Mouse (Mus musculus): ENCODE data around the gene Snx11. TPM values are rescaled to one million over a fixed set of nuclear protein-coding genes. Genes with fewer than 3 reads are reported as not detected.
"Not testable (repeated sequence)": the region's sequence is repeated elsewhere in the genome, so short reads cannot be mapped to it uniquely, and the experiment has no call there.

Gene Snx11
- polyA plus RNA-seq (2017; shearing (Covaris generic)), result 10 to 100 TPM; 15.4 to 21.8 TPM

DNA sequence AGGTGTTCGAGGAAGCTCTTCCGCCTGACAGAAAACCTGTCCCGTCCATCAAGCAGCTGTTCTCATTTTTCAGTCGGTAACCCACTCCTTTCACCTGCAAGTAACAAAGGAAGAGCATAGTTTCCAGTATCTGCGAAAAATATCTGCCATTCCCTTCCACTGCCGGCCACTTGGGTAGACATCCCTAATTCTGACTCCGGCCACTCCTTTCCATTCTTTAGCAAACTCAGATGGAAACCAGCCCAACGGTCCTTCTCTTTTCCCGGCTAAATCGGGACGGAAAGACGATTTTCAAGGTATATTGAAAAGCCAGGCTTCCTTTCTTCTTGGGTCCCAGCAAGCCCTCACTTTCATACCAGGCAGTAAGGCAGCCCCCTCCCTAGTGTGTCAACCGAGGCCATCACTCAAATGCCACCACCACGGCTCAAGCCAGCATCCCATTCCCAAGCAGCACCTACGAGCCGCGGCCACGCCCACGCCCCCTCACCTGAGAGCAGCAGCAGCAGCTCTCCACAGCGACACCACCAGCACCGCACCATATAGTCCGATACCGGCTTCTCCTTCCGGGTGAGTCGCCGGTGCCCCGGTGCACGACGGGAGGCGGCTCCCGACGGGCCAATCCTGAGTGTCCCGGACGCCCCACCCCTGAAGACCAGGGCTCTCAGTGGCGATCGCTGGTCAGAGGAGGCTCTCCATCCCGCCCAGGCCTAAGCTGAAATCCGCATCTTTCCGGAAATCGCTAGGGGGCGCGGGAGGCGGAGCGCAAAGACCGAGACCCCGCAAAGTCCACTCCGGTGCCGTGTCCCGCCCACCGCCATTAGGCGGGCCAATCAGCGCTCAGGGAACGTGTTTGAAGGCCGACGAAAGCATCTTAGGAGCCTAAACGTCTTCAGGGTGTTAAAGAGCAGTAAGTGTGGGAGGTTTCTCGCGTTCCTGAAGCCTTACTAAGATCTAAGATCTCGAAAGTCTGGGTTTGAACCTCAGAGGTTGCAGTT is at the start of gene Snx11:
Snx11 (minus strand) TSS at position 592 of the 995 bp plus-strand sequence.
- ATAC-seq, result peak; percentile 95

DNA sequence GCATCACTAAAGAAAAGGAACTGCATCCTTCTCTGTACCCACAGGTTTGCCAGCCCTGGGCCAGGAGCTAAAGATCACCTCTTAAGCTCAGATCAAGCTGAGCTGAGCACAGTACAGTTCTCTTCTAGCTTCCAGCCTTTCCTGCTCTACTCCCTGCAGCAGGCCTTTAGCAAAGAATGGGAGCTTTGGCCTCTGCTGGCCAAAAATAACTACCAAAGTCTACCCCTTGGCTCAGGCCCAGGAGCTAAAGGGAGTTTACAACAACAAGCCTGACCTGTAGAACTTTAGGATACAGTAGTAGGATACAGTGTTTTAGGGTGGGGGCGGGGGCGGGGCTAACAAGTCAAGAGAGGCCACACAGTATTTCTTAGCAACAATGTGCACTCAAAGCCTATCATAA is 49.1 kb upstream of the Snx11 start:
- ATAC-seq, result no peak

DNA sequence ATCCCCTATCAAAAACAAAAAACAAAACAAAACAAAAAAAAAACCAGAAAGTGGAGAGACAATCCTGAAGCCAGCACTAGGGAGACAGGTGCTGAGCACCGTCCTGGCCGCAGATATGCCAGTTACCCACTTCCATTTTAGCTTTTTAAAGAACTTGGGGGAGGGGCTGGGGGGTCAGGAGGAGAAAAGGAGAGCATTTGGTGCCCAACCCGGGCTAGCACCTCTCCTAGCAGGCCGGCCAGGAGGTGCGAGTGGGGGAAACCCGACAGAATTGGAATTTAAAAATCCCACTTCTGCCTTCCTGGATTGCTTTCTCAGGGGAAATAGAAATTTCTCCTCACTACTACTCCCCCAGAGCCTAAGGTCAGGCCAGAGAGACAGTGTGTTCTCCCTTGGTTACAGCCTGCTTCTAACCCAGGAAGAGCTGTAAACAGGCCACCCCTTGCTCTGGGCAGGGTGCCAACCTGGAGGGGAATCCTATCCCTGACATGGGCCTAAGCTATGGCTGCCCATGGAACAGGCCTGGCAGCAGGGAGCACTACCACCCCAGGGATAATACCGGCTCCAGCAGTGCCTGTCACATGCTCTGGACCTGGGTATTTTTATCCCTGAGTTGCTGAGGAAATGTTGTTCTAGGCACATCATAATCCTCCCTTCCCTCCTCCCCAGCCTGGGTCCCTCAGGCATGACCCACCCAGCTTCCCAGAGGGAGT is 47.6 kb upstream of the Snx11 start:
- no peak for ATAC-seq

DNA sequence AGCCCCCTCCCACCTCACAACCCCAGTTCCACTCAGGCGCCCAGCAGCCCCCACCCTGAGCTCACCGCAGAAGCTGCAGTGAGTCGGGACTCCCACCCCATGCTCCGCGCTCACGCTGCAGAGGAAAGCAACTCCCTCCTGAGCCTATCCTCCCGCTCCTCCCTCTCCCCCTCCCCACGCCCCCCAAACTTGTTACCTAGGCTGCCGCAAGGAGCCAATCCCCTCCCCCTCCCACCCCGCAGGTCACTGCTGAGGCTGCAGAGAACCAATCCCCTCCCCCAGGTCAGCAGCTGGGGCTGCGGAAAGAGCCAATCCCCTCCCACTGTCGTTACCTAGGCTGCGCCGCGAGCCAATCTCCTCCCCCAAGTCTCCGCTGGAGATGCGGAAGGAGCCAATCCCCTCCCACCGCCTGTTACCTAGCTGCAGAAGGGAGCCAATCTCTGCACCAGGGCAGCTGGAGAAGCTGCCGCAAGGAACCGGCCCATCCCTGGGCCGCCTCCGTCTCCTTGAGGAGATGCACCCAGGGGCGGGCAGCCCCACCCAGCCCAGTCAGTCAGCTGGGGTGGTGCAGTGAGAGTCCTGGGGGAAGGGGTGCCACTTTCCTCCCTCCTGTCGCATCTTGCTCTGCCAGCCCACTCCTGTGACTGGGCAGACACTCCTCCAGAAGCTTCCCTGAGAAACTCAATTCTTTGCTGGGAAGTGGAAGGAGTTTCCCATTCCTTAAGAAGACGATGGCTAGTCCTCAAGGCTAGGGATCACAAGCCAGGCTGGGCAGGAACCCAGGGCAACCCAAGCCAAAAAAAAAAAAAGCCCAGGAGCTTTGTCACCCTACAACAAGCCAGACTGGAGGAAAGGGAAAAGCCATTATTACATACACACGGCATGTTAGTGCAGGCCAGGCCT is 46.8 kb upstream of the Snx11 start:
- ATAC-seq, result peak; percentile 97

DNA sequence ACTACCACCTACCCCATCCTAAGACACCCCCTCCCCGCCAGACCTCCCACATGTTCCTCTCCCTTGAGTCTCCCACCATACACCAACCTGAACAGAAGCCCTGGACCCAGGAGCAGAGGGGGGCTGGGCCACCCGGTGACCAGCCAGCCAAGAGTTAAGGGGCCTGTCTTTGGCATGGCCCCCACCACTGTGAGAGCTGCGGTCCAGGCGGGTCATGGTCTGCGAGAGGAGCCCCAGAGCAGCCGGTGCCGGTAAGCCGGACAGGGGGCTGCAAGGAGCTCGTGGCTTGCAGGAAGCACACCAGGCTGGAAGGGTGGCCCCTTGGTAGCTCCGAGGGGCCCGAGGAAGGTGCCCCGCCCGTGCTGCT is 46.1 kb upstream of the Snx11 start:
- no peak for ATAC-seq

DNA sequence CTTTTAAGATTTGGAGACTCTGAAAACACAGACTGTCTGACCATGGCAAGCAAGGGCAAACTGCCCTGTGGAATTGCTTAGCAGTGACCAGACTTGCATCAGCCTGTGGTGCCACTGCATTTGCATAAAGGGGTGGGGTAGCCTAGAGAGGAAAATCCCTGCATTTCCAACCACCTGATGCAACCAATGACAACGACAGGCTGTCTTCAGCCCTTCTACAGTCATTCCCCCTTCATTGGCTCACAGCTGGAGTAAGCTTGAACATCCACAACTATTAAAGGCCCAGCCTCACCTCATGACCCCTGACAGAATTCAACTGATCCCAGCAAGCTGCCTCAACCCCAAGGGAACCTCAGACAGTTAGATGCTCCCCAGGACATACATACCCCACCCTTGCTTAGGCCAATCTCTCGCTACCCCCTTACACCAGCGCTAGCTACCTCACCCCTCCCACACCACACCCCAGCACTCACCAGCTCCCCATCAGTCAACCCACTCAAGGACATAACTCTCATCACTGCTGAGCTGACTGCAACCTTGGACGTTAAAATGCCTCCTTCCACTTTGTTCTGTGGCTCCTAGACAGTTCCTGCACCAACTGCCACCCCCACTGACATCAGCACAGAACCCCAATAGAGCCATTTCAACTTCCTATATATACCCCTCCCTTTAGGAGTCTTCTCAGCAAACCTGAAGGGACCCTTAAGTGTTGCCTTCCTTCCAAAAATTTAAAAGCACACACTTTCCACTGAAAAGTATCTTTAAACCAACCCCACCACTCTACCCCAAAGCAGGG is 45.5 kb upstream of the Snx11 start:
- no peak for ATAC-seq

DNA sequence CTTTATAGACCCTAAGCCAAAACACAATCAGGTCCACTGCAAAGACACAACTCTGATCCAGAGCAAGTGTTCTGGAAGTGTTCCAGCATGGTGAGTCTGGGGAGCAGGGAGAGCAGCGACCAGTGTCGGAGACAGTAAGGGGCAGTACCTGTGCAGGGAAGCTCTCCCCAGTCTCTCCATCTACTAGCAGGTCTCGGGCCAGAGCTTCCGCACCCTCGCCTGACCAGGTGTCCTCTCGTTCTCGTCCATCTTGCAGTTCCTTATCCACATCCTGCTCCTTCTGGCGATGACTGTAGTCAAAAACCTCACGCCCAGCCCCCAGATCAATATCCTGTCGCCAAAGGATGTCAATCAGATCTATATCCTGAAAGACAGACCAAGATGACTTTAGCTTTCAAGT is 44.6 kb upstream of the Snx11 start:
- ATAC-seq, result no peak

DNA sequence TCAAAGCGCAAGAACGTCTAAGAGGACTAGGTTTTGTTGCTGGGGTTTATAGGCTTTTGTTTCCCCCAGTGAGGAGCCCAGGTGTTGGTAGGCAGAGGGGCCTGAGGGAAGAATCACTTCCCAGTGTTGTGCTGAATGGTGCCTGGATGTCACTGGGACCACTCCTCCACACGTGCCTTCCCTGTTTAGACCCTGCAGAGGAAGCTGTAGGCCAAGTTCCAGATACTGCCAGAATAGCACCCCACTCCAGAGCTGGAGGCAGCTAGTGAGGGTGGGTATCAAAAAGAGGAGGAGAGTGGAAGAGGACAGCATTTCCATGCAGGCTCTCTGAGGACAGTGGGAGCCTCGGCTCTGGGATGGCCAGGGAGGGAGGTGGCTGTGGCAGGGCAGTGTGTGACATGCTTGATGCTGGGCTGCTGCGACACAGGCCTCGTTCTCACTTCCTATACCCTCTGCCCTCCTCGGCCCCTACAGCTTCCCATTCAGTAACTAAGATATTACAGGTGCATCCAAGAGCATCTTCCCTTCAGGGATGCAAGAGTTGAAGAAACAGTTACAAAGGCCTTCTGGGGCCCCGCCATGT is 40.9 kb upstream of the Snx11 start:
- ATAC-seq, result no peak

DNA sequence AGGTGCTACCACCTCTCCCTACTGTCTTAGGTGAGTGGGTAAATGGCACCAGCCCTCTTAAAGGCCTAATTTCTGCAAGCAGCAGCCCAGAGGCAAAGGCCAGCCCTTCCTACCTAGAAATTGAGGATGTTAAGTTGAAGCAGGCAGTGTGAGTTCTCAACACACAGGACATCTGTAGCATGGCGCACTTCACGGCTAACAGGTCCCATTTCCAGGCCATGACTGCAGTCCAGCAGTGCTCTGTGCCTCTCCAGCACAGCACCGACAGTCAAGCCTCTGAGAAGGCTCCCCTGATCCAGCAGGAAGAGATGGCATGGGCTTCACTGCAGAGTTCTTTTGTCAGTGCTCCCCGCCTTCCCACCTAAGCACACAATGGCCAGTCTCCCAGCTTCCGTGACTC is 39.6 kb upstream of the Snx11 start:
- no peak for ATAC-seq

DNA sequence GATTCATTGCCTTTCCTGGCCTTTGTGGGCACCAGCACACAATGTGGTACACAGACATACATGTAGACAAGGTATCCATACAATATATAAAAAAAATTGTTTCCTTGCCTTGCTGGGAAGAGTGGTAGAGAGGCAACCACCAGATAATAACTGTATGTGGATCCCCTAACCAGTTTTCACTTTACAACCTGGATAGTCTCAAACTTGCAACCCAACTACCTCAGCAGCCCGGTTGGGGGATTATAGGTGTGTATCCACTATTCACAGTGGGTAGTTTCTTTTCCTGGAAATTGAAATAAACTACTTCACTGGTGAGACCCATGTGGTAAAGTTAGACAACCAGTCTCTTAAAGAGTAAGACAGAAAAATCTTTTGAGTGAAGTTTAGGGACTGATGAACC is 39.1 kb upstream of the Snx11 start:
- no peak for ATAC-seq

DNA sequence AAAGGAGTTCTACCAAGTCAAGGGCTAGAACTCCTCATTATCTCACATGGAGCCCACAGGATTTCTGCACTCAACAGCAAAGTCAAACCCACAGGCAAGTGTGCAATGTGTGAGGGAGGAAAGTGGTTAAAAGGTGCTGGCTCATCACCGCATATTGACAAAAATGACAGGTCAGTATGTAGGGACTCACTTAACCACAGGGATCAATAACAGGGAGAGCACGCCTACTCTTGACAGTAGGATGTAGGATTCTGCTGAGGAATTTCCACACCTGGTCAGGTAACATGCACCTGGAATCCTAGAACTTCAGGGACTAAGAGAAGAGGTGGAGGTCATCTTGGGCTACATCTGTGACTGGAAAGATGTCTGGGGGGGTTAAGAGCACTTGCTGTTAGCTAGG is 38.5 kb upstream of the Snx11 start:
- ATAC-seq, result no peak

DNA sequence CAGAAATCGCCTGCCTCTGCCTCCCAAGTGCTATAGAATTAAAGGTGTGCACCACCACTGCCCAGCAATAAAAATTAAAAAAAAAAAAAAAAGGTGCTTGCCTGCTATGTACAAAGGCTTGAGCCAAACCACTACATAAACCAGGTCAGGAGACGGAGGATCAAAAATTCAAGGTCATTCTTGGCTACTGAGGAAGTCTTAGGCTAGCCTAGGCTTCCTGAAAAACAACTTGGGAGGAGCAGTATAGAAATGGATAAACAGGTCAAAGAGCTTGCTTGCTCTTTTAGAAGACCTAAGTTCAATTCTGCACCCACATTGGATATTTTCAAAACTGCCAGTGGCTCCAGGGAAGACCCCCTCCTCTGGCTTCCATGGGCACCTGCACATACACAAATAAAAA is 37.1 kb upstream of the Snx11 start:
- ATAC-seq, result no peak

DNA sequence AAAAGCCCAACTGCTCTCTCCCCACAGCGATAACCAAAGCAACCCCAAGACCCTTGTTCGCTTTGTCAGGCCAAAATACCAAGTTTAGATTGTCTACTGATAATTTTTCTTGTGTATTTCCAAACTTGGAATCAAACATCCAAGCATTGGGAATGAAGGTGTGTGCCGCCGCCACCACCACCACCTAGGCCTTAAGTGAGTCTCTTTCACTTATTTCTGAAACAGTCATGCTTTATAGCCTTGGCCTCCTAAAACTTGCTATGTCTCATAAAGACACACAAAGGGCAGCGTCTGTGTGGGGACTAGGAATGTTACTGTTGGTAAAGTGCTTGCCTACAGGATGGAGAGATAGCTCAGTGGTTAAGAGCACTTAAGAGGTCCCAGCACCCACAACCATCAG is 36.6 kb upstream of the Snx11 start:
- ATAC-seq, result no peak

DNA sequence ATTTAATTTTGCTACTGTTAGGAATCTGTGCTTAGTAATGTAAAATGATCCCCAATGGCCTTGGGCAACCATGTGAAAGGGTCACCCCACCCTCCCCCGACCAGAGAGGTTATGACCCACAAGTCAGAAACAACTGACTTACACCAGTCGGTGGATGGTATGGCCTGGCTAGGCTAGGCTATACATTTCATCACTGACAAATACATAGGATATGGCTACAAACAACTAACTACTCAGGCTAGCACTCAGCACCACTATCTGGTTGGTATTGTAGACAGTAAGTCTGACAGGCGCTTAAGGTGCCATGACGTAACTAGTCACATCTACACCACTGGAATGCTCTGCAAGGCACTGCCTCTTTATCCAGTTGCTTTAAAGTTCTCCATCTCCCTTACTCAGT is 36.1 kb upstream of the Snx11 start:
- no peak for ATAC-seq

DNA sequence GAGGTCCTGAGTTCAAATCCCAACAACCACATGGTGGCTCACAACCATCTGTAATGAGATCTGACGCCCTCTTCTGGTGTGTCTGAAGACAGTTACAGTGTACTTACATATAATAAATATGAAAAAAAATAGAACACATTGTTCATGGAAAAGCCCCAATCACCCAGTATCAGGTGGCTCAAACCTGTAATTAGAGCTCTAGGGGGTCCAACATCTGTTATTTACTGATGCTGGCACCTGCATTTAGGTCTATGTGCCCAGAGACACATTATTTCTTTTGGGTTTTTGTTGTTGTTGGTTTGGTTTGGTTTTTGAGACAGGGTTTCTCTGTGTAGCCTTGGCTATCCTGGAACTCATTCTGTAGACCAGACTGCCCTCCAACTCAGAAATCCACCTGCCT is 33.8 kb upstream of the Snx11 start:
- ATAC-seq, result not testable (repeated sequence)

DNA sequence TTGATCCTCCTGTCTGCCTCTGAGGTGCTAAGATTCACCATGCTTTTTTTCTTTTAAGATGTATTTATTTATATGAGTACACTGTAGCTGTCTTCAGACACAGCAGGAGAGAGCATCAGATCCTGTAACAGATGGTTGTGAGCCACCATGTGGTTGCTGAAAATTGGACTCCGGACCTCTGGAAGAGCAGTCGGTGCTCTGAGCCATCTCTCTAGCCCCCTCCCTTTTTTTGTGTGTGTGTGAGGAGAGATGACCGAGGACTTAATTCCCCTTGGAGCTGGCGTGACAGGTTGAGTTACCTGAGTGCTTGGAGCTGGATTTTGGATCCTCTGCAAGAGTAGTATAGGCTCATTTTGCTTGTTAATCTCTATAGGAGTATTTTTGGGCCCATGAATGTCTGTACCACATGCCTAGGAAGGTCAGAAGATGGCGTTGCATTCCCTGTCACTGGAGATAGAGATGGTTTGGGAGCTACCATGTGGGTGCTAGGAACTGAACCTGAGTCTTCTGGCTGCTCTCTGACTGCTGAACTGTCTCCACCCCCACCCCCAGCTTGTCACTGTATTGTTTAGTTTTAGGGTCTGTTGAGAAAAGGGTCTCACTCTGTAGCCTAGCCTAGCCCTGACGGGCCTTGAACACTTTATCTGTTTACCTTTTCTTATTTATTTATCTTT is 32.3 kb upstream of the Snx11 start:
- ATAC-seq, result no peak

DNA sequence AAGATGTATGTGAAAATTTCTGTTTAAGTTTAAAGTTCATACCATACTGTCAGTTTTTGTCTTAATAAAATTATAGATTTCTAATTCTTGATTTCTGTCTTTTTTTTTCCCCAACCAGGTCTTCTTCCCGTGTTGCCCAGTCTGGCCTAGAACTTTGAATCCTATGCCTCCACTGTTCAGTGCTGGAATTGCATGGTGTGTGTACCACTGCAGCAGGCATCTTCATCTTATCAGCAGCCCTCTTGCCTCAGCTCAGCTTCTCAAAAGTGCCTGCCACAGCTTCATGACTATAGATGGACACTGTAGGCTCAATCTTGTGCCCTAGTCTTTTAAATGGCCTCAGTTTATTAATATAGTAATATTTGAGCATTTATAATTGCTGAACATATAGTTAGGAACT is 30.7 kb upstream of the Snx11 start:
- ATAC-seq, result no peak

DNA sequence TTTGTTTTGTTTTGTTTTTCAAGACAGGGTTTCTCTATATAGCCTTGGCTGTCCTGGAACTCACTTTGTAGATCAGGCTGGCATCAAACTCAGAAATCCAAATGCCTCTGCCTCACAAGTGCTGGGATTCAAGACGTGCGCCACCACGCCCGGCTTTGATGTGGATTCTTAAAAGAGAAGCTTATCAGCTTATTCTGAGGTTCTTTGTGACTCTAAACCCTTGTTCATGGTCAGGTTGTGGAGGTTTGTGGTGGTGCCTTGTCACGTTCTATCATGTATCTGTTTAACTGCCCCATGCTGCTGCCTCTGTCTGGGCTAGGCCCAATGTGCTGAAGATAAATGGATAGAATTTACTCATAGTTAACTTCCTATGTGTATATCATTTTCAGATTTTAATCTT is 28.2 kb upstream of the Snx11 start:
- ATAC-seq, result no peak

DNA sequence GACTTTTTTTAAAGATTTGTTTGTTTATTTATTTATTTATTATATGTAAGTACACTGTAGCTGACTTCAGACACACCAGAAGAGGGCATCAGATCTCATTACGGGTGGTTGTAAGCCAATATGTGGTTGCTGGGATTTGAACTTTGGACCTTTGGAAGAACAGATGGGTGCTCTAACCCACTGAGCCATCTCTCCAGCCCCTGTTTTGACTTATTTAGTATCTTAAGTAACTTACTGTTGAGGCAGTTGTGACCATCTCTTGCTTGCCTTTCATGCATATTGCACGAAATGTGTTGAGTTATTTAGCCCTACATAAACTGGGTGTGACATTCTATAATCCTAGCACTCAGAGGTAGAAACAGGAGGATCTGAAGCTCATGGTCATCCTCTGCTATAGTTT is 22.2 kb upstream of the Snx11 start:
- ATAC-seq, result no peak

DNA sequence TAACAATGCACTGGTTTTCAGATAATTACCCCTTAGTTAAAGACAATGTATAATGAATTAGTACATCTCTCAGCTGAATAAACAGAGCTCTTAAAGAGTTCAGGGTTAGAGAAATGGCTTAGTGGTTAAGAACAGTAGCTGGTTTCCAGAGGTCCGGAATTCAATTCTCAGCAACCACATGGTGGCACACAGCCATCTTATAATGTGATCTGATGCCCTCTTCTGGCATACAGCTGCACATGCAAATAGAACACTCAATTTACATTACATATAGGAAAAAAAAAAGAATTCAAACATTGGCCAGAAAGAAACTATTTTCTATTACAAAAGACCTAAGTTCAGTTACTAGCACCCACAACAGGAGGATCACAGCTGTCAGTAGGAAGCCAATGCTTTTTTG is 19.2 kb upstream of the Snx11 start:
- no peak for ATAC-seq

DNA sequence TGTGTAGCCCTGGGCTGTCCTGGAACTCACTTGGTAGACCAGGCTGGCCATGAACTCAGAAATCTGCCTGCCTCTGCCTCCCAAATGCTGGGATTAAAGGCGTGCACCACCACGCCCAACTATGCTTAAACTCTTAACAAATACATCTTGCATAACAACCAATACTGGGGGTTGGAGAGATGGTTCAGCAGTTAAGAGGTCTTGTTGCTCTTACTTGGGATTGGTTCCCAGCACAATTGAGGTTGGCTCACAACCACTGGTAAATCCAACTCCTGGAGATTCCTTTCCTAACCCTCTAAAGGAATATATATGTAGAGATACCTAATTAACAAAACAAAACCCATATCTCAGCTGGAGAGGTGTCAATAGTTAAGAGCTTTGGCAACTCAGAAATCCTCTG is 18.7 kb upstream of the Snx11 start:
- ATAC-seq, result no peak
